Mouse (Mus musculus) spleen, adult 18-20 months (tissue): ENCODE measurements around the gene Pla1a.
"Not testable (repeated sequence)": the region's sequence is repeated elsewhere in the genome, so short reads cannot be mapped to it uniquely, and the experiment has no call there.

Experiments
- DNase-seq, 2 experiments: peaks; one replicate each; pipeline ENCODE4 v3.0.0; 2022; ENCODE audit warnings: mixed read lengths in 2 of 2

The Pla1a gene

DNA sequence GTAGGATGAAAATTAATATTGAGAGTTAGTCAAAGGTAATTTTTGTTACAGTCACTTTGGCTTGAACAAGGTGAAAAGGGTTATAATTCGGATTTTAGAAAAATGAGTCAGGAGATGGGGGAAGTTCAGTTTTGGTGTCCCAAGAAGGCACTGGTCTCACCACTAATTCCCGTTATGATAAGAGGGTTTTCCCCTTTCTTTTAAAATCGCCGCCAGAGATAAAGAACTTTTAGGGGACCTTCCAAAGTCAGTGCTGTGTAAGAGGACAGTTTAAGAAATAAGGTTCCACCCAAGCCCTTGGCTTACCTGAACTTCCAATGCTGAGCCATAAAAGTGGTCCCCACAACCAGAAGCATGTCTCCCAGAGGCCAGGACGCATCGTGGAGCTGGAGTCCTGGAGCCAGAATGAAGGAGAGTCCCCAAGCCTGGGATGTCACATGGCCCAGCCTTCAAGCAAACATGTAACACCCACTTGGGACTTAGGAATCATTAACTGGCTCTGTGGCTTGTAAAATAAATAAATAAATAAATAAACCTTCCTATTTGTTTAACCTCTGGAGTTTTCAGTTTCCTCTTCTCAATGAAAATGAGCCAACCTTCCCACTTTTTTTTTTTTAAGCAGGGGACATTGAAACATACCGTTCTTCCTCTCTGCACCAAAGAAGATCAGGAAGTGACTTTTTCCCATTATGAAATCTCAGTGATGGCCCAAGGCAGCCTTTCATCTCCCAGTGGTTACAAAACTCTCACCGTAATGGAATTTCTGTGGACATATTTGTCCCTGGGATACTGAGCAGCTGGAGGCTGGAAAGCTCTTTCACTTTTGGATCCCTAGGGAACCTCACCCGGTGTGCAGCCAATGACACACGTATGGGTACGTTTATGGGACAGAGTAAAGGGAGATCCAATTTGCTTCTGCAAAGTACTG lies at the start of gene Pla1a:
TSS of gene Pla1a (minus strand) at position 648 of the 928 bp plus-strand sequence.
- DNase-seq, result no peak

GRCm38 (mm10) chr16:38481327-38481726 lies 48.4 kb upstream of the Pla1a start:
- no peak for DNase-seq

DNA sequence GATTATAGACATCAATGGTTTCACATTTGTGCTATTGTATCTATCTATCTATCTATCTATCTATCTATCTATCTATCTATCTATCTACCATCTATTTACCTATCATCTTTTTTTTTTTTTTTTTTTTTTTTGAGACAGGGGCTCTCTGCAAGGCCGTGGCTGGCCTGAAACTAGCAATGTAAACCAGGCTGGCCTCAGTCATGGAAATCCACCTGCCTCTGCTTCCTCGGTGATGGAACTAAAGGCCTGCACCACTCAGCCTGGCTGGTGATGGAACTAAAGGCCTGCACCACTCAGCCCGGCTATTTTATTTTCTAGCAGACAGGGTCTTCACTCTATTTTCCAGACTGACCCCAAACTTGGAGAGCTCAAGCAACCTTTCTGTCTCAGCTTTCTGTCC lies 45.4 kb upstream of the Pla1a start:
- no peak for DNase-seq

- DNase-seq, result not testable (repeated sequence)
Measured at GRCm38 (mm10) chr16:38477241-38477608, 44.3 kb upstream of the Pla1a start.

DNA sequence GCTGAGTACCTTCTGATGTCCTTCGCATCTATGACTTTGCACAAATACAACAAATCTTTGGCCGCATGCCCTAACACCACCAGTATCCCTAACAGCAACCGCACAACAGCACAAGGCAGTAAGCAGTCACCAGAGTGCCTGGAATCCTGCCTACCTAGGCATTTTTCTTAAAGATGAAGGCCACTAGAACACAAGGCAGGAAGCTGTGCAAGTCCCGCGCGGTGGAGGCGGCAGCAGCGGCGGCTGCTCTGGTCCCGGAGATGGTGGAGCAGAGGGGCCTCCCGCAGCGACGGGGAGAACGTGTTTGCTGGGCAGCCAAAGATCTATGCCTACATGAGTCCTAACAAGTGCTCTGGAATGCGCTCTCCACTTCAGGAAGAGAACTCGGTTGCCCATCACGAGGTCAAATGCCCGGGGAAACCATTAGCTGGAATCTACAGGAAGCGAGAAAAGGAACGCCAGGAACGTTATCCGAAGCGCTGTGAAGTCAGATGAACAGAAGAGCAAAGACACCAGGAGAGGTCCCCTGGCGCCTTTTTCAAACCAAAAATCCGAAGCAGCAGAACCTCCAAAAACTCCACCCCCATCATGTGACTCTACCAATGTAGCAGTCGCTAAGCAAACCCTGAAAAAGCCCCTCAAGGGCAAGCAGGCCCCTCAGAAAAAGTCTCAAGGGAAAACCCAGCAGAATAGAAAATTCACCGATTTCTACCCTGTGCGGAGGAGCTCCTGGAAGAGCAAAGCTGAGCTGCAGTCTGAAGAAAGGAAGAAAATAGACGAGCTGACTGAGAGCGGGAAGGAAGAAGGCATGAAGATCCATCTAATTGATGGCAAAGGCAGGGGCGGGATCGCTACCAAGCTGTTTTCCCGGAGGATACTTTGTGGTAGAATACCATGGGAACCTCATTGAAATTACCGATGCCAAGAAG lies 43.6 kb upstream of the Pla1a start:
- DNase-seq, result peak in 1 of 2 experiments; percentile 51

DNA sequence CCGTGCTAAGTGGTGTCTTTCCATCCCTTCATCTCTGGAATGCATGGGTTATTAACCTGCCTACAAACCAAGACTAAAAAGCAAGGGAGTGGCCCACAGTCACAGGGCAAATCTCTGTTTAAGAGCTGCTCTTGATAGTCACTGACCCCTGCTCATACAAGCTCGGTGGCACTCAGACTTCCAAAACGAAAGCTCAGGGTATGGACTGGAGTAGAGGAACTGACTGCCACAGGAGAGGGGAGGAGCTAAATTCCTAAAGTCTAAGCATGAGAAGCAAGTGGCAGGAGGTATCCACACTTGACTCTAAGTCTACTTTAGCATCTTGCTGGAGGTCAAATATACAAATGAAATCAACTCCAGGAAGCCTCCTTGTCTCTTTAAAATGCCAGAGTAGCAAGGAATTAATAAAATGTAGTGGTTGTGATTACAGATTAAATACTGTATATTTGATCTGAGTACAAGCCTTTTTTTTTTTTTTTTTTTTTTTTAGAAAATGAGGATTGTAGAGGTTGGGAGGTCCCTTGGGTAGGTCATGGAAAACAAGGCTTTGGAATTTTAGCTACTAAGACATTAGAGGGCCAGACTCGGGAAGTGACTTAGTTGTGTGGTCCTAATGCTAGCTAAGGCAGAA lies 42.9 kb upstream of the Pla1a start:
- no peak for DNase-seq

GRCm38 (mm10) chr16:38474677-38475286 lies 41.8 kb upstream of the Pla1a start:
- no peak for DNase-seq

GRCm38 (mm10) chr16:38473661-38474060 lies 40.7 kb upstream of the Pla1a start:
- DNase-seq, result no peak

- no peak for DNase-seq
Measured at GRCm38 (mm10) chr16:38472507-38472873, 39.5 kb upstream of the Pla1a start.

DNA sequence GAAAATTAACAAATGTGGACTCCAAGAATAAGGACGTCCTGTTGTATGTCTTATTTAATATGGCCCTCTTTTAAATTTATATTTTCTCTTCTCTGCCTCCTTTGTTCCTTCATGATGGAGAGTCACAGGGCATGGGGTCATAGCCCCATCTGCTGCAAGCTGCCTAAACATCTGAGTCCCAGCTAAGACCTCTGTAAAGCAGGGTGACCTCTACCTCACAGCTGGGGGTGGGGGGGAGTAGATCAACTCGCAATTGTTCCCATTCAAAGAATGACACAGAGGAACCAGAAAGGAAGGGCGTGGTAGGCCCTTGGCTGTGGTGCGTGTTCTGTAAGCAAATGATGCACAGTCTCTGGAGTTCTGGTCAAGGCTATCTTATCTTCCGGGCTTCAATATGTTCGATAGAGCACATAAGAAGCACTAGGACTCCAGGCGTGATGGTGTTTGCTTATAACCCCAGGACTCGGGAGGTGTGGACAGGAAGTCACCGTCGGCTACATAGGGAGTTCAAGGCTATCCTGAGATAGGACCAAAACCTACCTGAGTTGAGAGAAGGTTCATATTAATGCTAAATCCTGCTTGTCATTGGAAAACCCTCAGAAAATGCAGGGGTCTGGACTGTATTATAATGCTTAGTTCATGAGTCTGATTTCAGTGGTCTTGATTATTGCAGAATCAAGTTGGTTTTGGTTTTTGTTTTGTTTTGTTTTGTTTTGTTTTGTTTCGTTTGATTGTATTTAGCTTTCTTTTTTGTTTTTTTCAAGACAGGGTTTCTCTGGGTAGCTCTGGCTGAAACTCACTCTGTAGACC lies 39.0 kb upstream of the Pla1a start:
- DNase-seq, result no peak

DNA sequence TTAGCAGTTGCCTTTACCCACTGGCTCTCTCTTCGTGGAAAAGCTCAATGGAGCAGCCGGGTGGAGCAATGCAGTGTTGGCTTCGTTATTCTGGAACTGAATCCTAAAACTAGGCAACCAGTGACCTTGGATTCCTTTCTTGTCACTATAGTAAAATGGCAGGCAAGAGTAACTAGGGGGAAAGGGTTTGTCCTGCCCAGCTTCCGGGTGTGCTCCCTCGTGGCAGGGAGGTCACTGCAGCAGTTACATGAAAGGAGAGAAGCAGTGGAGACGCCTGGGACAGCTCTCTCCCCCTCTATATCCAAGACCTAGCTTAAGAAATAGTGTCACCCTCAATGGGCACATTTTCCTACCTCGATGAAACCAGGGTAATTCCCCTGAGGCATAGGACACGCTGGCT lies 36.5 kb upstream of the Pla1a start:
- DNase-seq, result no peak

- DNase-seq, result no peak
Measured at GRCm38 (mm10) chr16:38468706-38469018, 35.7 kb upstream of the Pla1a start.

GRCm38 (mm10) chr16:38467917-38468705 lies 35.2 kb upstream of the Pla1a start:
- no peak for DNase-seq

DNA sequence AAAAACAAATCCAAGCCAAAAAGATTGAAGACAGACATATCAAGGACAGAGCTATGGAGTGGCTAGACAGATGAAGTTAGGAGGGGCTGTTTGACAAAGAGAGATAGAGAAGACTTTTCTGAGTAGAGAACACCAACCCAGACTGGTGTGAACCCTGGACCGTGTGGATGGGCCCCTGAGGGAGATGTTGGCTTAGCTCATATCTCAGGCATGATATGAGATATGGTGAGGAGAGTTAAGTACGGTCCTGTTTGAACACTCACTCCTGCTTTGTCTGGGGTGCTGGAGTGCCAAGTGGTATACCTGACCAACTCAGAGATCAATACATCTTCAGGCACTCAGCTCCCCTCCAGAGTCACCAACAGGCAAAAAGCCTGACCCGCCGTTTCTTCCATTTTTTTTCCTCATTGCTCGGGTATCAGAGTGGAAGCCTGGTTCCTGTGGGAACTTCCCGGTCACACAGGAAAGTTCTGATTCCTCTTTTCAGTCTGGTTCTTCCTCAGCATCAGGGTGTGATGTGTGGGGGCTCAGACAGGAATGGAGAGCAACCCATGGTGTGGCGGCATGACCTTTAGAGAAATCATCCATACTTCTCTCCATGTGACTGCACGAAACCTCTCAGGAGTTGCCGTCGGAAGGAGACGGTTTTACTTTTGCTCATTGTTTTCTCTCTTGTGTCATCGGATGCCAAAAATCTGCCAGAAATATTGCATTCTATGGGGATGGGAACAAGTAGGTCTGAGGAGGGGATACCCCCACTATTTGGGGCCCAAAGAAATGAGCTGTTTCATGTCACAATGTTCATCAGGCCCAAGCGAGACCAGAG lies 34.4 kb upstream of the Pla1a start:
- no peak for DNase-seq

DNA sequence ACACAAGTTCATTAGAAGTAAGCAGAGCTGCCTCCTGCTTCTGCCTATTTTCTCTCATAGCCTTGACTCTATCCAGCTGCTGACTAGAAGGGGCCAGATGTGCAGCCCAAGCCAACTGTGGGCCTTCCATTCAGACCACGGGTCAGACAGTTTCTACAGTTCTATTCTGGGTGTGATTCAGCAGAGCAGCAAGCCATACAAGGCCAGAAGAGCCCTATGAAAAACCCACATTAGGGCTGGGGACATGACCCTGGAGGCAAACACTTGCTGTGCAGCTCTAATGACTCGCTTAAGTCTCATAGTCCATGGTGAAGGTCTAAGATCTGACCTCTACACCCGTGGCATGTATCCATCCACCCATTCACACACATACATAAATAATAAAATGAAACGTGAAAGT lies 33.1 kb upstream of the Pla1a start:
- DNase-seq, result no peak

DNA sequence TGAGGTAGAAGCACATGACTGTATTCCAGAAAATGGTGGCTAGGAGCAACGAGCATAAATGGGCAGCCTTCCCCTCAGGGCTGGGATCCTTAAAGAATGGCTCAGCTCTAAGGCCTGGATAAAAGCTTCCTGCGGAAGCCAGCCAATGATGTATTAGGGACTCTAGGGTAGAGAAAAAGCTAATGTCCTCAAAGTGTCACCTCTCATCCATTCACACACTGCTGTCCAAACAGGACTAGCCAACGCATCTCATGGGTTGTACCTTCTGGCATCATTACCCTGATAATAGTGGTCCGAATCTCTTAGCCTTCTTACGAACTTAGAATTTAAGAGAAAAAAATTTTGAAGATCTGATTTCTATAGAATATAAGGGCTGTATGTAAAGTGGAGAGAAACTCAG lies 30.4 kb upstream of the Pla1a start:
- no peak for DNase-seq

DNA sequence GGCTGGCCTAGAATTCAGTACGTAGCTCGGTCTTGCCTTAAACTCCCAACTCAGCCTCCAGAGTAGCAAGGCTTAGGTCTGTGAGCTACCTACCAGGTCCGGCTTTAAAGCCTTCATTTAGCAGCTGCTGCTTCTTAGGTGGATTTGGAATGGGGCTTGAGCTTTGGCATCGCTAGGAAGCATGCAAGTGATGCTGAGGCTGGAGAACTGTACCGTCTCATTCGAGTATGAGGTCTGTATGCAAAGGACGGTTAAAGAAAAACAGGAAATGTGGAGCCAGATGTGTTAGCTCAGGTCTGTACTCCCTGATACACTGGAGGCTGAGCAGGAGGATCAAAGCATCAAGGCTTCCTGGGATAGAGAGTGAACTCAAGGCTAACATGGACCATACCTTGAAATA lies 29.2 kb upstream of the Pla1a start:
- no peak for DNase-seq

GRCm38 (mm10) chr16:38461749-38462148 lies 28.8 kb upstream of the Pla1a start:
- no peak for DNase-seq

GRCm38 (mm10) chr16:38459990-38460389 lies 27.0 kb upstream of the Pla1a start:
- DNase-seq, result no peak

DNA sequence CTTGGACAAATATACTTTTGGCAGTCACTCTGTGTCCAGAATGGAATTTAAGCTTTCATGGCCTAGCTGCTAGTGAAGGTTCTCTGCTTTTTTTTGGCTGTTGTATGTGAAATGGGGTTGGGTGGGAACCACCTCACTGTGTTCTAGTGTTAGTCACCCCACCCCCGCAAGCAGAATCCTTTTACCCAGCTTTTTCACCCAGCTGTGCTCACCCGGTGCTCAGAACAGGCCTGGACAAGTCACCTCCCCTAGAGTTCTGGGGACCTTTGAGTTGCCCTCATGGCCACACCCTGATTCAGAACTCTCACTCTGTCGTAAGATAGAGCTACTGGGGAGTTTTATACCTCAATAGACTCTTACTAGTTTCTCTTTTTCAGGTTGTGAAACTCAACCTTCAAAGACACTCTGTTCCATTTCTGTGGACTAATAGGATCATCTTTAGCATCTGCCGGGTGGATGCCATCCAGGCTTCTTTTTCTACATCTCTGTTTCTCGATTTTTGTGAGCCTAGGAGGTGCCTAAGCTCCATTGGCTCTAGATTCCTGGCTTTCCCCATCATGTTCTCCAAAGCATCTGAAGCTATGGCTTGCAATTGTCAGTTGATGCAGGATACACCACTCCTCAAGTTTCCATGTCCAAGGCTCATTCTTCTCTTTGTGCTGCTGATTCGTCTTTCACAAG lies 25.8 kb upstream of the Pla1a start:
- DNase-seq, result no peak
